Mouse (Mus musculus): Measurements from ENCODE around the gene Ghrl. TPM values are rescaled to one million over a fixed set of nuclear protein-coding genes. Genes with fewer than 3 reads are reported as not detected.

The Ghrl gene
- 0.54 TPM in 1 of 2 replicates, not detected in the other for polyA plus RNA-seq (2012; rRNA removed)

DNA sequence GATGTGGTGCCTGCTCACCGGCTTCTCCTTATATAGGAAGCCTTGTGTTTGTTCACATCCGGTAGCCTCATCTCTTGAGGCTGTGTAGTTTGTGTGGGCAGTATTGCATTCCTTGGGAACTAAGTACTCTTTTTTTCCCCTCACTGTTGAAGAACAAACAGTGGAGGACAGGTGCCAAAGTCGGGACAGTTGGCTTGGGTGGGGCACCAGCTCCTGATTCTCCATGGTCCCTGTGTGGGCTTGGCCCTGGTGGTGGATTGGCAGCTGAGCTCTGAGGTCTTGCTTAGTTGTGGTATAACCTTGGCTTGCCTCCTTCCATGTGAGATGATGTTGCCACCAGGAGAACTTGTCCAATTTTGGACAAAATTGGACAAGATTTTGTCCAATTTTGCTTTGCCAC is at the start of gene Ghrl:
TSS of gene Ghrl (minus strand) at position 3 of the 400 bp plus-strand sequence.
- 96% methylated on average over 3 of the region's 3 CpGs for WGBS
- H3K27ac ChIP-seq (ENCODE audit: insufficient read depth, low read length), result no peak within 1 kb of the TSS

DNA sequence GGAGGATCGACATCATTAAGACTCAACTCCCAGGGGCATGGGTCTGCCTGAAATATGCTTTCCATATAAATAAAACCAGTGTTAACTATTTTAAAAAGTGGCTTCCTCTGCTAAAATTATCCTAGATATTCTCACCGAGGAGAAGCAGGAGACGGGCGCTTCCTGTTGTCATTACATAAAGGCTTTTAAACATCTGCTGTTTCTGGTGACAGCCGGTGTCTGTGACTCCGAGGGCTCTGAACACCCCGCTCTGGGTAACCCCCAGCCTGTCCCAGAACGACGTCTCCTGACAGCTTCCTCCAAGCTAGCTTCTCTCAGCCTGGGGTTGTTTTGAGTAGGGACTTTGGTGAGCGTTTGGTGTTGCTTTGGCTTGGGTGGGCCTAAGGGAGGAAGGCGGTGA is 49.1 kb upstream of the Ghrl start:
- no peak for TF ChIP-seq POLR2A (IDR thresholded peaks at IDR 0.05; ENCODE audit: low read depth, low read length)
- no peaks in the 10 kb centered on the region for H3K36me3 ChIP-seq (ENCODE audit: control insufficient read depth, insufficient read depth, low read length)
- H3K27ac ChIP-seq (ENCODE audit: insufficient read depth, low read length), result no peak overlapping the region
- H3K4me1 ChIP-seq (ENCODE audit: control insufficient read depth, insufficient read depth, insufficient read length), result no peaks in the 10 kb centered on the region
- no peak overlapping the region for H3K4me3 ChIP-seq (ENCODE audit: extremely low read depth, insufficient read depth, insufficient read length)
- DNase-seq (ENCODE audit: low read depth in 1 of 2, low spot score in 2 of 2), result no peak
- H3K27me3 ChIP-seq (ENCODE audit: control insufficient read depth, insufficient read depth, low read length), result no peaks in the 10 kb centered on the region
- 26% methylated on average over 11 of the region's 11 CpGs for WGBS

More for the DNA sequence above, at the start of gene Ghrl:
- Histone ChIP-seq H3K4me3 (ENCODE audit: extremely low read depth, insufficient read depth, insufficient read length) (no peak within 1 kb of the TSS), H3K27me3 (ENCODE audit: control insufficient read depth, insufficient read depth, low read length) (no peaks in the 10 kb centered on the region), H3K36me3 (ENCODE audit: control insufficient read depth, insufficient read depth, low read length) (peaks cover 33% of the 10 kb centered on the region), H3K4me1 (ENCODE audit: control insufficient read depth, insufficient read depth, insufficient read length) (no peaks in the 10 kb centered on the region)
- TF ChIP-seq POLR2A (IDR thresholded peaks at IDR 0.05; ENCODE audit: low read depth, low read length), result no peak
- TF ChIP-seq CTCF (IDR thresholded peaks at IDR 0.05; ENCODE audit: extremely low read depth, insufficient read depth, insufficient read length, insufficient replicate concordance), result no peak
- DNase-seq (ENCODE audit: low read depth in 1 of 2, low spot score in 2 of 2), result no peak

DNA sequence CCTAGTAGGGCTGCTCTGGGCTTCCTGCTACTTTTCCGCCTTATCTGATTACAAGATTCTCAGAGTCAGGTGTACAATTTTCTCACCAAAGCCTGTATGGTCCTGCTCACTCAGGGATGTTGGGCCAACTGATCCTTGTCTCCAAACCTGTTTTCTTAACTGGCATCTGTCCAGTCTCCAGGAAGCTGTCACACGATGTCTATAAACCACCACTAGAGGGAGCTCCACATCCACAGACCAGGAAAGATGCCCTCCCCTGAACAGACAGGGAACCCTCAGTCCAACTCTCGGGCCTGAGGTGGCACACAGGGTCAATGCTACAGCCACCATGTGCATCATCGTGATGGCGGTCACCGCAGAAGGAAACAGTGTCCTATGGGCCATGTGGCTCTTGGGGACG is 42.0 kb upstream of the Ghrl start:
- 26% methylated on average over 7 of the region's 7 CpGs for WGBS
- TF ChIP-seq POLR2A (IDR thresholded peaks at IDR 0.05; ENCODE audit: low read depth, low read length) (no peak), CTCF (IDR thresholded peaks at IDR 0.05; ENCODE audit: extremely low read depth, insufficient read depth, insufficient read length, insufficient replicate concordance) (peak; percentile 76; the same call in 1 of the 2 replicates)
- peak; percentile 19 to 26 for DNase-seq (ENCODE audit: low read depth in 1 of 2, low spot score in 2 of 2)
- H3K4me1 ChIP-seq (ENCODE audit: control insufficient read depth, insufficient read depth, insufficient read length), result no peaks in the 10 kb centered on the region
- no peak overlapping the region for H3K4me3 ChIP-seq (ENCODE audit: extremely low read depth, insufficient read depth, insufficient read length)
- no peaks in the 10 kb centered on the region for H3K36me3 ChIP-seq (ENCODE audit: control insufficient read depth, insufficient read depth, low read length)
- no peak overlapping the region for H3K27ac ChIP-seq (ENCODE audit: insufficient read depth, low read length)
- H3K27me3 ChIP-seq (ENCODE audit: control insufficient read depth, insufficient read depth, low read length), result no peaks in the 10 kb centered on the region

DNA sequence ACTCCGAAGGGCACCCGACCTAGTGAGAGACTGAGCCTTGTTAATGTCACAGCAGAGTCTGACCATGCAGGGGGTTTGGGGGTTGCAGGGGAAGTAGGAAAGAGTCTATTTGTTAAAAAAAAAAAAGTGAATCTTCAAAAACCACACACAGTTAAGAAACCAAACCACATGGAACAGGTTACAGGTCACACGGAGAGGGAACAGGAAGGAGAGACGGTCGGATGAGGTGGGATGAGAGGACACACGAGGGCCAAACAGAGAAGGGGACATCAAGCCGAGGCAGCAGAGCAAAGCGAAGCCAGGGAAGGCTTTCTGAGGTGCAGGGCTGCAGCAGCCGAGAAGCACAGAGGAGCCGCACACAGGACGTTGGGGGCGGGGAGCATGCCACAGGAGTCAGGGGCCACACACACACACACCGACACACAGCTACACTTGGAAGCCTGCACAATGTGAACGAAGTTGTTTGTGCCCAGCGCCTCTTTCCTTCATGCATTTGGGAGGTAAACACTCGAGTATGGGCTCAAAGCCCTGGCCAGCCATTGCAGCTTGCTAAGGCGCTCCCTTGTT is 29.5 kb upstream of the Ghrl start:
- Histone ChIP-seq H3K27ac (ENCODE audit: insufficient read depth, low read length) (no peak overlapping the region), H3K4me3 (ENCODE audit: extremely low read depth, insufficient read depth, insufficient read length) (peak overlapping the region; percentile 10; the same call in 1 of the 2 replicates), H3K27me3 (ENCODE audit: control insufficient read depth, insufficient read depth, low read length) (0 out of 2 replicates have a peak, but pooled peaks cover 2% of the 10 kb centered on the region), H3K36me3 (ENCODE audit: control insufficient read depth, insufficient read depth, low read length) (no peaks in the 10 kb centered on the region), H3K4me1 (ENCODE audit: control insufficient read depth, insufficient read depth, insufficient read length) (peaks cover 5% of the 10 kb centered on the region; the same call in 1 of the 2 replicates)
- WGBS, result 34% methylated on average over 17 of the region's 17 CpGs
- TF ChIP-seq CTCF (IDR thresholded peaks at IDR 0.05; ENCODE audit: extremely low read depth, insufficient read depth, insufficient read length, insufficient replicate concordance) (no peak), POLR2A (IDR thresholded peaks at IDR 0.05; ENCODE audit: low read depth, low read length) (no peak)
- DNase-seq (ENCODE audit: low read depth in 1 of 2, low spot score in 2 of 2), result no peak

DNA sequence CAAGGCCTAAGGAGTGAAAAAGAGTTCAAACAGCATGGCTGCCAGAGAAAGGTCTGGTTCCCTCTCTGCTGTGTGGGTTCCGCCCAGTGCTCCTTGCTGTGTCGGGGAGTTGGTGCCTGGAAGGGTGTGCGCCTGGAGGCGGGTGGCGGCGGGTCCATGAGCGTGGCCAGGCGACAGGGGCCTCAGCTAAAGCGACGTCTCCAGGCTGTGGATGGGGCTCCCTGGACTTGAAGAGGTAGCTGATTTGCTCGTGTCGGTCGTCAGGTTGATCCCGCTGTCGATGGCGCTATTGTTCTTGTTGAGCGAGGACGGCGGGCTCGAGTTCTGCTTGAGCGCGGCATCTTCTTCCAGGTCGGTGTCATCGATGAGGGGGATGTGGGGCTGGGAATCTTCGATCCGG is 28.7 kb upstream of the Ghrl start:
- H3K36me3 ChIP-seq (ENCODE audit: control insufficient read depth, insufficient read depth, low read length), result no peaks in the 10 kb centered on the region
- peak overlapping the region; percentile 19; the same call in 1 of the 2 replicates for H3K4me3 ChIP-seq (ENCODE audit: extremely low read depth, insufficient read depth, insufficient read length)
- peak overlapping the region; percentile 40; the same call in 1 of the 2 replicates for H3K27ac ChIP-seq (ENCODE audit: insufficient read depth, low read length)
- WGBS, result 34% methylated on average over 26 of the region's 26 CpGs
- TF ChIP-seq POLR2A (IDR thresholded peaks at IDR 0.05; ENCODE audit: low read depth, low read length), result no peak
- TF ChIP-seq CTCF (IDR thresholded peaks at IDR 0.05; ENCODE audit: extremely low read depth, insufficient read depth, insufficient read length, insufficient replicate concordance), result no peak
- no peak for DNase-seq (ENCODE audit: low read depth in 1 of 2, low spot score in 2 of 2)
- 0 out of 2 replicates have a peak, but pooled peaks cover 2% of the 10 kb centered on the region for H3K27me3 ChIP-seq (ENCODE audit: control insufficient read depth, insufficient read depth, low read length)
- peaks cover 5% of the 10 kb centered on the region; the same call in 1 of the 2 replicates for H3K4me1 ChIP-seq (ENCODE audit: control insufficient read depth, insufficient read depth, insufficient read length)

DNA sequence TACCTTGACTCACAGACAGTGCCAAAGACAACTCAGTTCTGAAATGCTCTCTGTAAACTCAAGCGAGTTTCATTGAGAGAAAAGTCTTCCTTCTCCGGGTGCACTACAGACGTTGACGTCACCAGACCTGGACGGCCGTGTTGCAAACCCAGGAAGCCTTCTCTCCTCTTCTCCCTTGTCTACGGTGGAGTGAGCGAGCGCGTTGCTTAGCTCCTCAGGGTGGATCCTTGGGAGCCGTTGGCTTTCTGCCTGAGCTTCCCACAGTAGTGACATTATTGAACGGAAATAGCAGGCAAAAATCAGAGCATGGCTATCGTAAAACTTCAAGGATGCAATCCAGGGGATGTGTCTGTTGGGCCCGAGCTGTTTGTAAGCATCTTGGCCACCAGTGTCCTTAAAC is 27.6 kb upstream of the Ghrl start:
- TF ChIP-seq POLR2A (IDR thresholded peaks at IDR 0.05; ENCODE audit: low read depth, low read length) (no peak), CTCF (IDR thresholded peaks at IDR 0.05; ENCODE audit: extremely low read depth, insufficient read depth, insufficient read length, insufficient replicate concordance) (no peak)
- 85% methylated on average over 14 of the region's 14 CpGs for WGBS

DNA sequence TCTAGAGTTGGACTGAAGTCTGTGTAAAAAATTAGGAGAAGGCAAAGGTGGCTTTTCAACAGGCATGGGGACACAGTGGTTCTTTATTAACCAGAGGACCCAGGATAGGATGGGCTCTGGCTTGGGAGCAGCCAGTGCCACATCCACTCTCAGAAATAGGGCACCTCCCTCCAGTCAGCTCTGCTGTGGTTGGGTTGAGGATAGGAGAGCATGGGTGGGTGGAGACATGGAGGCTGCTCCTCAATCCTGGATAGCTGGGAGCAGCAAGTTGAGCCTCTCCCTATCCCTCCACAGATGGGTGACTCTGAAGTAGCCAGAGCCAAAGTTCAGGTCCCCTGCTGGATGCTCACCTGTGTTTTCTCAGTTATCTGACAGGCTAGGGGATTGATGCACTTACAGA is 25.4 kb upstream of the Ghrl start:
- Histone ChIP-seq H3K27me3 (ENCODE audit: control insufficient read depth, insufficient read depth, low read length) (0 out of 2 replicates have a peak, but pooled peaks cover 2% of the 10 kb centered on the region), H3K27ac (ENCODE audit: insufficient read depth, low read length) (no peak overlapping the region)
- DNase-seq (ENCODE audit: low read depth in 1 of 2, low spot score in 2 of 2), result no peak

More for the DNA sequence above, 27.6 kb upstream of the Ghrl start:
- Histone ChIP-seq H3K4me1 (ENCODE audit: control insufficient read depth, insufficient read depth, insufficient read length) (peaks cover 5% of the 10 kb centered on the region; the same call in 1 of the 2 replicates), H3K36me3 (ENCODE audit: control insufficient read depth, insufficient read depth, low read length) (no peaks in the 10 kb centered on the region), H3K27me3 (ENCODE audit: control insufficient read depth, insufficient read depth, low read length) (0 out of 2 replicates have a peak, but pooled peaks cover 2% of the 10 kb centered on the region), H3K27ac (ENCODE audit: insufficient read depth, low read length) (no peak overlapping the region), H3K4me3 (ENCODE audit: extremely low read depth, insufficient read depth, insufficient read length) (no peak overlapping the region)
- no peak for DNase-seq (ENCODE audit: low read depth in 1 of 2, low spot score in 2 of 2)

More for the DNA sequence above, 25.4 kb upstream of the Ghrl start:
- Histone ChIP-seq H3K4me3 (ENCODE audit: extremely low read depth, insufficient read depth, insufficient read length) (no peak overlapping the region), H3K4me1 (ENCODE audit: control insufficient read depth, insufficient read depth, insufficient read length) (peaks cover 5% of the 10 kb centered on the region; the same call in 1 of the 2 replicates), H3K36me3 (ENCODE audit: control insufficient read depth, insufficient read depth, low read length) (no peaks in the 10 kb centered on the region)
- TF ChIP-seq POLR2A (IDR thresholded peaks at IDR 0.05; ENCODE audit: low read depth, low read length), result no peak
- no peak for TF ChIP-seq CTCF (IDR thresholded peaks at IDR 0.05; ENCODE audit: extremely low read depth, insufficient read depth, insufficient read length, insufficient replicate concordance)
